Mouse (Mus musculus) olfactory bulb, adult 2 months (tissue): ENCODE results near the gene Pigp. TPM values are rescaled to one million over a fixed set of nuclear protein-coding genes. Genes with fewer than 3 reads are reported as not detected.
"Not testable (repeated sequence)": the region's sequence is repeated elsewhere in the genome, so short reads cannot be mapped to it uniquely, and the experiment has no call there.

Experiments
- H3K27ac ChIP-seq: fragments of 200-500 bp; 2 replicates; pipeline ENCODE4 v1.5.1; 2012; ENCODE audit warnings: low read depth, low read length; ENCODE audit not compliant: insufficient read depth
- H3K4me1 ChIP-seq: fragments of 200-500 bp; 2 replicates; pipeline ENCODE4 v1.6.1; 2012; ENCODE audit warnings: low read length; ENCODE audit not compliant: control insufficient read depth, insufficient read depth
- H3K4me3 ChIP-seq: fragments of 200-500 bp; 2 replicates; pipeline ENCODE4 v1.5.1; 2012; ENCODE audit warnings: mild to moderate bottlenecking, low read depth, low read length, moderate library complexity; ENCODE audit not compliant: insufficient read depth
- CTCF ChIP-seq: fragments of 200-500 bp; IDR thresholded peaks from 2 replicates; pipeline ENCODE4 v1.5.1; 2012; ENCODE audit warnings: low read depth, mild to moderate bottlenecking, low read length, moderate library complexity; ENCODE audit not compliant: insufficient read depth
- POLR2A ChIP-seq: fragments of 200-500 bp; IDR thresholded peaks from 2 replicates; pipeline ENCODE4 v1.6.1; 2012; ENCODE audit warnings: mild to moderate bottlenecking, low read depth, low read length, moderate library complexity; ENCODE audit not compliant: insufficient read depth
- WGBS: fragments of 180-500 bp; shearing (Covaris S2); methylation state at CpG from one replicate; pipeline ENCODE4 v1.1.7; 2018; 5-methylcytosine and 5-hydroxymethylcytosine counted together
- polyA plus RNA-seq: library from polyadenylated mRNA; stranded (reverse); fragments of >200 nt; gene quantifications from 2 replicates; pipeline ENCODE4 v1.2.4, GENCODE M21; 2012; ENCODE audit warnings: low replicate concordance; ENCODE audit not compliant: missing spikeins, insufficient read depth, insufficient read length

Pigp gene
- polyA plus RNA-seq, 1 experiment, result not detected

DNA sequence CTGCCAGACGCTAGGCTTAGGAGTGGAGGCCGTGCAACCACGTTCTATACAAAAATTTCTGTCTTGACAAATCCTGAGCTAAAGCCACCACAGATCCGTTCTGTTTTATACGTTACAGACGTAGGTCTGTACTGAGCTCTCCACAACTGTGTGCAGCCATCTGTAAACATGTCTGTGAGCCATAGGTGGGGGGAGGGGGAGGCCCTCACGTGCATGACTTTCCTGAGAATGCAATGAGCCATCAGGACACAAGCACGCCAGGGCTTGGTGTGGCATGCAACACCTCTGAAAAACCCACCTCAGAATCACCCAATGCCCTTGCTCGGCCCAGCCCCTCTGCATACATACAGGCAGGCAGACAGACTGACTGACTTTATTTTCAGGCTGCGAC is 21.4 kb downstream of the Pigp start:
- H3K27ac ChIP-seq, result no peak overlapping the region

DNA sequence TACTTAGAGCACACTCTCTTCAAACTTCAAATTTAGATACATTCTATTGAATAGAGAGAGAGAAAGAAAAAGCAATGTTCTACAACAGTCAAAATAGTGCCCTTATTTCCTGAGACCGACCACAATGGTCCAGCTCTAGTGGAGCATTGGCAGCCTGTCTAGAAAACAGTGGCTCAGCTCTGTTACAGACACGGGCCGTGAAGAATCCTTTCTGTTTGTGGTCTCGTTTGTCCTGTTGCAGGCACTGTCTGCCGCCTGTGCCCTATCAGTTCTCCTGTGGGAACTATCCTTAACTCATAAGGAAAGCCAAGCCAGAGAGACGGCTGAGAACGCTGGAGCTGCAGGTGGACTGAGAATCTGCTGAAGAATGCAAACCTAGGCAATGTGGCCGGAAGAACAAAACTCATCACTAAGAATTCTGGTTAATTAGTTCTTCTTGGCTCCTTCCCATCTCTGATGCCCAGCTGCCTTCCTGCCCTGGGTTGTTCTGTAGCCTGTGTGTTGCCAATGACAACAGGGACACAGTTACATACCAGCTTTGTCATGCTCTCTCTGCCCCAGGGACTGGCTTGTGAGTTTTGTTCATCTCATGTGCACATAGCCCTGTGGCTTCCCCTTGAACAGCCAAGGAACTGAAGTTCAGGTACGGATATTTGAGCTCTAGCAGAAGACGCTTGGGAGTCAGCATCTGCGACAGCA is 21.9 kb downstream of the Pigp start:
- Histone ChIP-seq H3K4me1 (peaks cover 14% of the 10 kb centered on the region), H3K4me3 (no peak overlapping the region), H3K27ac (no peak overlapping the region)
- WGBS, result 42% methylated on average over 11 of the region's 11 CpGs
- no peak for TF ChIP-seq CTCF
- no peak for TF ChIP-seq POLR2A

More for the DNA sequence above, 21.4 kb downstream of the Pigp start:
- Histone ChIP-seq H3K4me1 (peaks cover 14% of the 10 kb centered on the region), H3K4me3 (no peak overlapping the region)
- 57% methylated on average over 10 of the region's 10 CpGs for WGBS
- TF ChIP-seq POLR2A (no peak), CTCF (no peak)

DNA sequence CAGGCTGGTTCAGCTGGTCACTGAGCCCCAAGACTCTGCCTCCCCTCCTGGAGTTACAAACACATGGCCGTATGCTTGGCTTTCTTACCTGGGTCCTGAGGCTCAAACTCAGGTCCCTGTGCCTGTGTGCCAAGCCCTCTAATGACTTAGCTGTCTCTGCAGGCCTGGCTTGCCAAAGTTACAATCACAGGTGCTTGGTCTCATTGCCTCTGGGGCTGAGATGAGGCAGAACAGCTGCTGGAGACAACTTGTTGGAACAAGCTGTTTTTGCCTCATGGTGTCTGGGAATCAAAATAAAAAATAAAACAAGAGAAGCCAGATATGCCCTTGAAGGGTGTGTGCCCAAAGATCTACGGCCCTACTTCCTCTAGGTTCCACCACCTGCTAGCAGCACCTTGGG is 22.9 kb downstream of the Pigp start:
- H3K4me1 ChIP-seq, result peaks cover 14% of the 10 kb centered on the region
- no peak overlapping the region for H3K4me3 ChIP-seq
- WGBS, result 96% methylated on average over 2 of the region's 2 CpGs
- H3K27ac ChIP-seq, result no peak overlapping the region
- no peak for TF ChIP-seq CTCF
- TF ChIP-seq POLR2A, result no peak

DNA sequence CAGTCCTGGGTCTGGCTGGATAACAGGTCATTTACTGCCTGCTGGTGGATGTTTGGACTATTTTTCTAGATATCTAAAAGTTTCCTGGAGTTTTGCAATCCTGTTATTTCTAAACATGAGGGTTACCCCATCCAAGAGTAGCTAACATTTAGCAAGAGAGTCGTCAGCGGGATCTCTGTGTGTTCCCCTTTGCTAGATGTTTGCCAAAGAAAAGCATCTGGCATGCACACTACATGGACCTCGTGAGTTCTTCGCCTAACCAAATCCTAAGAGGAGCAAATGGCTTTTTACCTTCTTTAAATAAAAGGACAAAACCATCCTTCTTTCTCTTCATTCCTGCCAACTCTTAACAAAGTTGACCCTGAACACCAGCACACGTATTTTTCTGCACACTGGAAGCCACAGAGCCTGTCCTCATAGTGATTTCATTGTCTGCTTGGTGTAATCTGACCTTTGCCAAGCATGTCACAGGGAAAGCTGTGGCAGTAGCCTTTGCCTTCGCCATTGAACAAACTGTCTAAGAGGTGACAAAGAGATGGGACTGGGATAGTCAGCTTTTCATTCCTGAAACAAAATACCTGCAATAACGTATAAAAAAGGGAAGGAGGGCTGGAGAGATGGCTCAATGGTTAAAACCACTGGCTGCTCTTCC is 24.4 kb downstream of the Pigp start:
- H3K4me3 ChIP-seq, result no peak overlapping the region
- peaks cover 10% of the 10 kb centered on the region for H3K4me1 ChIP-seq
- no peak for TF ChIP-seq CTCF
- TF ChIP-seq POLR2A, result no peak
- H3K27ac ChIP-seq, result no peak overlapping the region
- WGBS, result 79% methylated on average over 7 of the region's 7 CpGs

DNA sequence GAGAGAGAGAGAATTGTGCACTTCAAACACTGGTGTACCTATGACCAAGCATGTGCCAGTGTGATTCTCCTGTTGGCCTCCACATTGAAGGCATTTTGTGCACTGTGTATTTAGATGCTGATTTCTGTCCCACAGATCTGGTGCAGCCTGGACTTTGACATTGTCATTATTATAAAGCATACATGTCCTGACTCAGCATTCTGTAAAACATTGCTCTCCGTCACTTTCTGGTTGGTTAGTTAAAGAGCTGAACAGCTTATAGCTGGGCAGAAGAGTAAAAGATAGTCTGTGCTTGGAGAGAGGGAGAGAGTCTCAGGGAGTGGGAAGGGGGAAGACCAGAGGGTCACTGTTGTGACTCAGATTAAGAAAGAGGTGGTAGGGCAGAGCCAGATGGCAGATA is 25.9 kb downstream of the Pigp start:
- 94% methylated on average over 1 of the region's 1 CpGs for WGBS
- H3K4me3 ChIP-seq, result no peak overlapping the region
- TF ChIP-seq CTCF (no peak), POLR2A (no peak)
- H3K4me1 ChIP-seq, result peaks cover 14% of the 10 kb centered on the region
- no peak overlapping the region for H3K27ac ChIP-seq

DNA sequence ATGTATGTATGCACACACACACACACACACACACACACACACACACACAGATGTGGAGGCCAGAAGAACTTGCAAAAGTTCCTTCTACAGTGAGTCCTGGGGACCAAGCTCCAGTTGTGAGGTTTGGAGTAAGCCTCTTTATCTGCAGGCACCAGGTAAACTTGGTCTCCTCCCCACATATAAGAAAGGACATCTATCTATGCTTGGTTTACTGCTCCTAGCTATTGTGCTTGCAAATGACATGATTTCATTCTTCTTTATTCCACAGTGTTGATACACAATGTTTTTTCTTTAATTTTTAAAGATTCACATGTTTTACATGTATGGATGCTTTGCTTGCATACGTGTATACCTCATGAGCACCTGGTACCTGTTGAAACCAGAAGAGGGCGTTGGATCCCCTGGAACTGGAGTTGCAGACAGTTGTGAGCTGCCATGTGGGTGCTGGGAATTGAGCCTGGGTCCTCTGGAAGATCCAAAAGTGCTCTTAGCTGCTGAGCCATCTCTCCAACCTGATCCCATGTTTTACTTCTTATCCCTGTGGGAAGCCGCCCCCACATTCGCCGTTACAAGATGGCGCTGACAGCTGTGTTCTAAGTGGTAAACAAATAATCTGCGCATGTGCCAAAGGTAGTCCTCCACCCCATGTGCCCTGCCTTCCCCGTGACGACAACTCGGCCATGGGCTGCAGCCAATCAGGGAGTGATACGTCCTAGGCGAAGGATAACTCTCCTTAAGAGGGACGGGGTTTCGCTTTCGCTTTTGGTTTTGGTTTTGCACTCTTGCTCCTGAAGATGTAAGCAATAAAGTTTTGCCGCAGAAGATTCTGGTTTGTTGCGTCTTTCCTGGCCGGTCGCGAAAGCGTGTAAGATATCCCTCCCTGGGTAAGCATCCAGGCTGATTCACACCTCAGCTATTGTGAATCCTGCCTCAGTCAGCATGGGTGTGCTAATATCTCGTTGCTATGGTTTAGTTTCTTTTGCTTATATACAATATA is 32.2 kb downstream of the Pigp start:
- not testable (repeated sequence) for H3K27ac ChIP-seq, H3K4me3 ChIP-seq, H3K4me1 ChIP-seq
- 90% methylated on average over 22 of the region's 22 CpGs for WGBS

DNA sequence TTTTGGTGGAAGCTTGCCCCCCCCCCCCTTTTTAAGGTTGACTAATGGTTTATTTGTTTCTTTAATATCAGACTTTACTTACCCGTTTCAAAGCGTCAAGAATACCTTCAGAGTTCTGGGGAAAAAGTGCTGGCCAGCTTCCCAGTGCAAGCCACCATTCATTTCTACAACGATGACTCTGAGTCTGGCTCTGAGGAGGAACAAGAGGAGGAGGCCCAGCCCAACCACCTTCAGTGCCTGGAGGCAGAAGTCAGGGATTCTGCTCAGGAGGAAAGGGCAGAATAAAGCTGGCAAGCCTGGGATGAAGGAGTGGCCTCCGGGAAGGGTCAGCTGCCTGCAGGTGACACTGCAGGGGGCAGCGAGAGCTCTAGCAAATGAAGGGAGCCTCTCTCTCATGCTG is 36.0 kb downstream of the Pigp start:
- Histone ChIP-seq H3K27ac (no peak overlapping the region), H3K4me1 (0 out of 2 replicates have a peak, but pooled peaks cover 3% of the 10 kb centered on the region), H3K4me3 (no peak overlapping the region)
- WGBS, result 45% methylated on average over 5 of the region's 5 CpGs
- TF ChIP-seq CTCF (no peak), POLR2A (no peak)

DNA sequence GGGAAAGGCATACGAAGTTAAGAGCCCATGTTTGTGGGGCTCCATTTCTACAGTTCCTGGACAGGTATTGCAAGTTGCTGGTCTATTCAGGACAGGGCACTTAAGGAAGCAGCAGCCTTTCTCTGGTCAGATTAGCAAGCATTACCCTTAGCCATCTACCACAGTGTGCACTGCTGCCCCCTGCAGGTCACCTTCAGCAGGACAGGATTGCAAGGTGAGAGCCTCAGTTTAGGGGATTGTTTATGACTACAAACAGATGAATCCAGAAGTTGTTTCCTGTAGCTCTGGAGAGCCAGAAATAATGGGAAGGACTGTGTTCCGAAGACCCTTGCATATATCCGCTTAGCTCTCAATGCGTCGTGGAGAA is 39.8 kb downstream of the Pigp start:
- Histone ChIP-seq H3K4me1 (peaks cover 19% of the 10 kb centered on the region), H3K4me3 (no peak overlapping the region), H3K27ac (no peak overlapping the region)
- no peak for TF ChIP-seq POLR2A
- TF ChIP-seq CTCF, result no peak
- 69% methylated on average over 5 of the region's 5 CpGs for WGBS
